In the genomic region with DNA sequence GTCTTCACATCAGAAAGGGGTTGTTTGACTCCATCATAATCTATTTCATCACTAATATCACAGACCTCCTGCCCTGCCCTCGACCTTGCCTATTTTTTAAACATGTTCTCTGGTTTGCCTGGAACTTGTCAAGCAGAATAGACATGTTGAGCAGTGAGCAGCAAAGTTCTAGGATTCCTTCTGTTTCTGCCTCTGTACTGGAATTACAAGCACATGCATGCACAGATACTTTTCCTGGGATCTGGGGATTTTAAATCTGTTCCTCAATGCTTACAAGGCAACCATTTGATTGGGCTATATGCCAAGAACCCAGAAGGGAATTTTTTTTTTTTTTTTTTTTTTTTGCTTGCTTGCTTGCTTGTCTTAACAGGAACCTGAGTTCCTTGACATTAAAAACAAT, we compare ENCODE assay signal across 20 mouse cellular contexts.
"Had no signal": no experiment of that assay in that cellular context is flagged by ENCODE, and none has a peak within 500 bp of the region (broad histone marks: within the 10 kb centered on the region; RNA-seq: fewer than 3 reads in every experiment).

No protein-coding gene starts in this region.

- H3K36me3 ChIP-seq: limb, embryonic 12.5 days; liver, embryonic 13.5 days; lung, embryonic 15.5 days; midbrain, embryonic 15.5 days; neural tube, embryonic 13.5 days had no signal

- H3K9ac ChIP-seq: limb, embryonic 12.5 days; liver, embryonic 13.5 days; liver, postnatal 0 days; lung, embryonic 15.5 days; midbrain, embryonic 15.5 days; neural tube, embryonic 13.5 days had no signal

- H3K4me1 ChIP-seq: limb, embryonic 12.5 days; liver, embryonic 13.5 days; lung, embryonic 15.5 days; megakaryocyte, embryonic 14.5 days; midbrain, embryonic 15.5 days; neural tube, embryonic 13.5 days had no signal

- ATAC-seq: liver, postnatal 0 days; midbrain, embryonic 15.5 days had no signal

- H3K27ac ChIP-seq: kidney, postnatal 0 days; layer of hippocampus, adult 2 months; limb, embryonic 12.5 days; liver, embryonic 13.5 days; lung, embryonic 15.5 days; macrophage; midbrain, embryonic 15.5 days; neural tube, embryonic 13.5 days had no signal

- H3K4me3 ChIP-seq: layer of hippocampus, adult 2 months; limb, embryonic 12.5 days; liver, embryonic 13.5 days; lung, embryonic 15.5 days; megakaryocyte, embryonic 14.5 days; midbrain, embryonic 15.5 days; neural tube, embryonic 13.5 days had no signal

- H3K27me3 ChIP-seq: limb, embryonic 12.5 days; liver, embryonic 13.5 days; lung, embryonic 15.5 days; megakaryocyte, embryonic 14.5 days; midbrain, embryonic 15.5 days; neural tube, embryonic 13.5 days had no signal

- DNase-seq: kidney, adult 9 months; kidney, postnatal 36 days; liver; liver, embryonic 13.5 days; liver, postnatal 0 days; lung, postnatal 14 days; retina, postnatal 1 day; right cerebral cortex, postnatal 4 days; spleen, adult 18-20 months; thymus, adult 2 months; thymus, postnatal 25 days had no signal

- H3K9me3 ChIP-seq: limb, embryonic 12.5 days; liver, embryonic 13.5 days; lung, embryonic 15.5 days; megakaryocyte, embryonic 14.5 days; midbrain, embryonic 15.5 days; neural tube, embryonic 13.5 days had no signal

- H3K4me2 ChIP-seq: limb, embryonic 12.5 days; liver, embryonic 13.5 days; lung, embryonic 15.5 days; midbrain, embryonic 11.5 days; midbrain, embryonic 15.5 days; neural tube, embryonic 13.5 days had no signal
